In genomic region chr7:28971770-28972269, GRCm38 (mm10) we compare ENCODE assay signal across 9 mouse cellular contexts. TPM values are rescaled to one million over a fixed set of nuclear protein-coding genes. Genes with fewer than 3 reads are reported as not detected.
DNase-seq lines count a peak whose midpoint lies in the region; ATAC-seq lines count a peak whose summit lies in the region.
"Had no signal": no experiment of that assay in that cellular context is flagged by ENCODE, and none has a peak within 500 bp of the region (broad histone marks: within the 10 kb centered on the region; RNA-seq: fewer than 3 reads in every experiment).

No protein-coding gene starts in this region.

- no peak overlapping the region for H3K27ac ChIP-seq in hindbrain, embryonic 13.5 days

- WGBS in hindbrain, embryonic 13.5 days: 88% methylated on average over 6 of the region's 6 CpGs

- no peak overlapping the region for H3K4me2 ChIP-seq in hindbrain, embryonic 13.5 days

- H3K27me3 ChIP-seq in hindbrain, embryonic 13.5 days: no peaks in the 10 kb centered on the region

- peak; percentile 78 for DNase-seq in heart, adult 18-20 months
- DNase-seq in heart, postnatal 25 days (ENCODE audit: low spot score): no peak
- DNase-seq in gastrocnemius, postnatal 14 days: peak; percentile 56
- DNase-seq in kidney, postnatal 36 days: peak; percentile 60 to 71
- DNase-seq: thymus, postnatal 25 days had no signal

- no peaks in the 10 kb centered on the region for H3K4me1 ChIP-seq in hindbrain, embryonic 13.5 days (replicated peaks)

- H3K36me3 ChIP-seq in hindbrain, embryonic 13.5 days: peaks cover 61% of the 10 kb centered on the region

- H3K4me3 ChIP-seq in hindbrain, embryonic 13.5 days: no peak overlapping the region

- no peak overlapping the region for H3K9ac ChIP-seq in hindbrain, embryonic 13.5 days

- ATAC-seq in monocyte, adult 5-6 weeks (replicated peaks; ENCODE audit: insufficient number of reproducible peaks, low FRiP score, low TSS enrichment, poor library complexity, severe bottlenecking): 0 out of 2 replicates have a peak, but pooled peaks have one; percentile 20
- no peak for ATAC-seq in megakaryocyte-erythroid progenitor cell, adult 5-6 weeks (replicated peaks; ENCODE audit: low FRiP score, low TSS enrichment, poor library complexity, severe bottlenecking)
- ATAC-seq in hindbrain, embryonic 13.5 days (ENCODE audit: low FRiP score): no peak
- no peak for ATAC-seq in erythroid progenitor cell, adult 5-6 weeks (replicated peaks; ENCODE audit: low FRiP score, poor library complexity, severe bottlenecking)

- no peaks in the 10 kb centered on the region for H3K9me3 ChIP-seq in hindbrain, embryonic 13.5 days

- intact Hi-C loops in heart, postnatal 25 days (cut with DNase I): loop anchor here (5.0 kb wide), 3 partner anchors 35 to 190 kb away; no protein-coding TSS in a partner anchor
- intact Hi-C loops in gastrocnemius, postnatal 14 days (cut with DNase I; ENCODE audit: low total_unique reads): no loop called here

RNA-seq across cellular contexts. Expression of gene Actn4, which starts 9.7 kb away (rescaled TPM):
- total RNA-seq in heart, adult 18-20 months (2021): 10 to 100 TPM; 64.7 to 66.4 TPM
- total RNA-seq in heart, postnatal 25 days (2021): 100 to 1,000 TPM in 1 of 2 experiments, 10 to 100 TPM in 1; 77.0 to 101 TPM
- 10 to 100 TPM; 68.1 to 85.9 TPM for total RNA-seq in gastrocnemius, postnatal 14 days (2021)
- total RNA-seq in monocyte, adult 5-6 weeks (2017): 25.4 to 66.0 TPM (median 36.9 TPM) in 3 replicates
- 93.1 and 106 TPM in 2 replicates for total RNA-seq in megakaryocyte-erythroid progenitor cell, adult 5-6 weeks (2014; fragmentation: Nextera tagmentation)
- 41.1 and 51.7 TPM in 2 replicates for total RNA-seq in megakaryocyte-erythroid progenitor cell, adult 5-6 weeks (2017)
- 136 and 138 TPM in 2 replicates for polyA plus RNA-seq in hindbrain, embryonic 13.5 days (2015; fragmentation: Nextera tagmentation; extraction: Ambion mirVana)
- total RNA-seq in erythroid progenitor cell, adult 5-6 weeks (2015; ENCODE audit: low replicate concordance): 170 and 189 TPM in 2 replicates
- 173 and 197 TPM in 2 replicates for total RNA-seq in erythroid progenitor cell, adult 5-6 weeks (2017; ENCODE audit: low replicate concordance)

RNA-seq across cellular contexts. Expression of gene Eif3k, which starts 9.8 kb away (rescaled TPM):
- 100 to 1,000 TPM; 166 to 176 TPM for total RNA-seq in heart, adult 18-20 months (2021)
- total RNA-seq in heart, postnatal 25 days (2021): 100 to 1,000 TPM; 148 to 164 TPM
- 100 to 1,000 TPM; 142 to 147 TPM for total RNA-seq in gastrocnemius, postnatal 14 days (2021)
- 285 to 328 TPM (median 291 TPM) in 3 replicates for total RNA-seq in monocyte, adult 5-6 weeks (2017)
- 499 and 586 TPM in 2 replicates for total RNA-seq in megakaryocyte-erythroid progenitor cell, adult 5-6 weeks (2014; fragmentation: Nextera tagmentation)
- total RNA-seq in megakaryocyte-erythroid progenitor cell, adult 5-6 weeks (2017): 360 and 454 TPM in 2 replicates
- polyA plus RNA-seq in hindbrain, embryonic 13.5 days (2015; fragmentation: Nextera tagmentation; extraction: Ambion mirVana): 315 and 332 TPM in 2 replicates
- total RNA-seq in erythroid progenitor cell, adult 5-6 weeks (2015; ENCODE audit: low replicate concordance): 83.8 and 161 TPM in 2 replicates
- total RNA-seq in erythroid progenitor cell, adult 5-6 weeks (2017; ENCODE audit: low replicate concordance): 81.5 and 115 TPM in 2 replicates

RNA-seq across cellular contexts. Expression of gene Map4k1, which starts 10.0 kb away (rescaled TPM):
- 1 to 10 TPM in 1 of 2 experiments, under 1 TPM in 1; 0.45 to 4.2 TPM for total RNA-seq in heart, adult 18-20 months (2021)
- total RNA-seq in heart, postnatal 25 days (2021): 1 to 10 TPM in 1 of 2 experiments, under 1 TPM in 1; 0.44 to 1.3 TPM
- total RNA-seq in gastrocnemius, postnatal 14 days (2021): 1 to 10 TPM in 1 of 2 experiments, under 1 TPM in 1; 0.71 to 1.2 TPM
- 31.9 to 70.2 TPM (median 54.1 TPM) in 3 replicates for total RNA-seq in monocyte, adult 5-6 weeks (2017)
- total RNA-seq in megakaryocyte-erythroid progenitor cell, adult 5-6 weeks (2014; fragmentation: Nextera tagmentation): 64.1 and 76.8 TPM in 2 replicates
- total RNA-seq in megakaryocyte-erythroid progenitor cell, adult 5-6 weeks (2017): 42.6 and 47.9 TPM in 2 replicates
- polyA plus RNA-seq in hindbrain, embryonic 13.5 days (2015; fragmentation: Nextera tagmentation; extraction: Ambion mirVana): 4.1 and 6.4 TPM in 2 replicates
- 13.0 and 23.1 TPM in 2 replicates for total RNA-seq in erythroid progenitor cell, adult 5-6 weeks (2015; ENCODE audit: low replicate concordance)
- total RNA-seq in erythroid progenitor cell, adult 5-6 weeks (2017; ENCODE audit: low replicate concordance): 7.3 and 7.9 TPM in 2 replicates
